Mouse (Mus musculus) retina, postnatal 7 days (tissue): ENCODE results near the gene Rassf3.

Experiments
- DNase-seq: peaks from one replicate; pipeline ENCODE4 v3.0.0-alpha.2; 2012; ENCODE audit warnings: low read depth, low spot score

Rassf3 gene

DNA sequence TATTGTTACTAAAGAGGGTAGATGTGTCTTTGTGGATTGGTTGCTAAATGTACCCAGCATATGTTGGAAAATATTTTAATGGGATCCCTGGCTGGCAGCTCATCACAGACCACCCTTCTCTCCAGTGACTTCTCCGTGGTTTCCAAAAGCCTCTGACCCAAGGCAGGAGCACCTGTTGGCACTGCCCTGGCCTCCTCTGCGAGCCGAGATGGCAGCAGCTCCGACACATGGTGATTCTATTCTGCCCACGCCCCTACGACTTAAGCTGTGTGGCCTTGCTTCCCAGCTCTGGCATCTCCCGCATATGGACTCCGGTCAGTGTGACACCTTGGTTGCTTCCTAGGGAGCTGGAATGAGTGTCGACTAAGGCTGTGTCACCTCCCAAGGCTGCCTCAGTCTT, 73.0 kb downstream of the Rassf3 start:
- DNase-seq: no peak

DNA sequence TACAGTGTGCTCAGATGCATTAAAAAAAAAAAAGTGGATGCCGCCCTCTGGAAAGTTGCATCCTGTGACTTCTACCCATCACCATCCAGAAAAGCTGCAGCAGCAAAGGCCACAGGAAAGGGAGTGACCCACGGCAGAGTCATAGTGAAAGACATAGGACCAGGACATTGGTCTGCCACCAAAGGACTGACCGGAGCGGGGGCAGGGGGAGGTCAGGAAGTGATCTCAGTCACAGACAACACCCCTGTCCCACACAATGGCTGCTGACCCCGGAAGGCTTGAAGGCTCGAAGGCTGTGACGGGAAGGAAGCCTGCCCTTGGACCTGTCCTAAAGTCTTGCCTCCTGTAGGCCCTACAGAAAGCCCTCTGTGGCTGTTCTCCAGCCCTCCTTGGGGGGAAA, 75.1 kb downstream of the Rassf3 start:
- DNase-seq: no peak

DNA sequence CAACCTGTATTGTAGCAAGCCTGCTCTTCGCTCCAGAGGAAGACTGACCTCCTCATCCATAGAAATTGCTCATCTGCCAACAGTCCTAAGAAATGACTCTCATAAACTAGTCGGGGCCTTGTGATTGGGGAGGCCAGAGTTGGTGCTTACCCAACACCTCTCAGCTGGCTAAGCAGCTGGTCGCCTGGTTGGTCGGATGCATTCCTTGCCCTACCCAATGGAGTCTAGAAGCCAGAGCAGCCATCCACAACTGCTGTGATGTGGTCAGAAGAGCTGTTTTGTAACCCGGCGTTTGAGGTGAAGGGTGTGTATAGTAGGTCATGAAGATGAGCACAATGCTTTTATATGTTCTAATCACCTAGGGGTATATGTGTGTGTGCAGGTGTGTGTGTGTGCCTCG, 77.5 kb downstream of the Rassf3 start:
- DNase-seq: no peak

DNA sequence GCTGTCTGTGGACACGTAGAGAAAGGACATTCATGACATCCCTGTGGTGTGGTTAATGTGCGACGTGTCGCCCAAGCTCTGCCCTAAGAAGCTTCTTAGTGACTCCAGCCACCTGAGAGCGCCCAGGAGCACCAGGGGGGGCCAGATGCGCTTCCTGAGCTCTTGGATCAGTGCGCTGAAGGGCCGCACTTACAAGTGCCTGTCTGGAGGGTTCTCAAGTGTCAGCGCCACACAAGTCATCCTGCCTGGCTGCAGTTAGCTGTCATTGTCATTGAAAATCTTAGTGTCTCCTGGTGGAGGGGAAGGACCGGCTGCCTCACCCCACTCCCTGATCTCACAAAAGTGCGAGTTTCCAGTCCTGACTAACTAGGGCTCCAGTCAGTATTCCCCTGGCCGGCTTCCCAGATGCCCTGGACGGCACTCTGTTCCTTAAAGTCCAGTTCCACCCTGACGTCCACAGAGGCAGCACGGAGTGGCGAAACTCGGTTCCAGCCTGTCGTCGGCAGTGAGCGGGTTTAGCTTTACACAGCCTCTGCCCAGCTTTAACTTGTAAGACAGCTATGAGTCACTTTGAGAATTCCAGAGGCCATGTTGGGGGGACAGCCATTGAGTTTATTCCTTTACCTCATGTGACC, 80.5 kb downstream of the Rassf3 start:
- no peak for DNase-seq

DNA sequence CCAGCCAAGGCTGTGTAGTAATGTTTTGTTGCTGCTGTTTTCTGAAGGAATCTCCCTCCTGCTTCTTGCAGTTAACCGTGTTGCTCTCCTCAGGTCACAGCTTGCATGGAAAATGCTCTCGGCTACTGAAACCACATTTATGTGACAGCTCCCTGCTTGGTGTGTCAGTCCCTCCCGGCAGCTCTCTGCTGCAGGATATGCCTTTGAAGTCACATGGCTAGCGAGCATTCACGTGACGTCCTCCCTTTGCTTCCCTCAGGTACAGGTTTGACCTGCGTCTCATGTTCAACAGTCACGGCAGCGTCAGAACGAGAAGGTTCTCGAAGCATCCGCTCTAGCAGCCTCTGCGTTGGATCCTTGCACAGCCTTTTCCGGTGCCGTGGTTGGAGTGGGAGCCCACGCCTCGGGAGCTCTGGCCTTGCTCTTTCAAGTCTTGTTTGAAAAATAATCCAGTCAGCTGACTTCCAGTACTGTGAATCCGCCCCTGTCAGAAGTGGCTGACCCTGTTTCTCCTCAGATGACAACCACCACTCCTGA, 81.3 kb downstream of the Rassf3 start:
- no peak for DNase-seq

DNA sequence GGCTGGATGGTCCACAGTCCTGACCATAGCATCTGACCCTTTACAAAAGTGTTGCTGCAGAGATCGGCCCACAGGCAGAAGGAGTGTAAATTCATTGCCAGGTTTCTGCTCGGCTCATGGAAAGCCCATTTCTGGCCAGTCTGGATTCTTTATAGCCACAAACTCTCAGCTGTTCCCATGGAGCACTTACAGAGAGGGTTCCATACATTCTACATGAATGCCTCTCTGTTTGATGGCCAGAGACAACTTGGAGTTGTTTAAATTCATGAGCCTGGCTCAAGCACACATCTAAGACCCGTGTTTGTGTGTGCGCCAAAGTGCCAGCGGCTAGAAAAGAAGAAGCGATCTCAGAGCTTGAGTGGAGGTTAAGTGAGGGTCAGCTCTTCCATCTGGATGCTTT, 81.9 kb downstream of the Rassf3 start:
- DNase-seq: no peak

DNA sequence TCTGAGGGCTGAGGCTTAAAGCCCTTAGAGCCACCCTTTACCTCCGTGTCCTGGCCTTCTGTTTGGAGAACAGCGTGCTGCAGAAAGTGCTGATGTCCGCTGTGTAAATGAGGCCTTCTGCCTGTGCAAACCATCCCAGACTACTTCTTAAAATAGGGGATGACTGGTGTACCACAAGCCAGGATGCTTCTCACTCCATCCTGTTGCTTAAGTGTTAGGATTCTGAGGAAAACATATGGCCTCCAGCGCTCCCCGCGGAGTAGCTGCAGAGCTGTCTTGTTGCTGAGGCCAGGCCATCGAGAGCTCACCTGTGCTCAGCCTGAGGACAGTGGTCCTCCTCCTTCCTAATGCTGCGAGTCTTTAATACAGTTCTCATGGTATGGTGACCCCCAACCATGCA, 84.2 kb downstream of the Rassf3 start:
- DNase-seq: no peak

DNA sequence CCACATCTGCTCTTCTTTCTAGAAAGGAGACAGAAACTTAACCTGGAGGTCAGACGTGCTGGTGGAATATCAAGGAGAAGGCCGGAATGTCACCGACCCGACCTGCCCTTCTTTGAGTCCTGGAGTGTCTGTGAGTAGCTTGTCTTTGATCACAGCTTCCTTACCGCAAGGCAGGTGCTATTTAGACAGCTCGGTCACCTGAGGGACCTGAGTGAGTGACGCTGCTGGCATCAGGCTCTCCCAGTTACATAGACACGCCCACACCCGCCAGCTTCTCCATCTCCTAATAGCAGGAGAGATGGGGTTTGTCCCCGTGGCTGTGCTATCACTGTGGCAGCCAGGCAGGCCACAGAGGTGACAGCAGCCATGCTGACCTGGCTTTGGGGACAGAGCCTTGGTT, 85.5 kb downstream of the Rassf3 start:
- no peak for DNase-seq

DNA sequence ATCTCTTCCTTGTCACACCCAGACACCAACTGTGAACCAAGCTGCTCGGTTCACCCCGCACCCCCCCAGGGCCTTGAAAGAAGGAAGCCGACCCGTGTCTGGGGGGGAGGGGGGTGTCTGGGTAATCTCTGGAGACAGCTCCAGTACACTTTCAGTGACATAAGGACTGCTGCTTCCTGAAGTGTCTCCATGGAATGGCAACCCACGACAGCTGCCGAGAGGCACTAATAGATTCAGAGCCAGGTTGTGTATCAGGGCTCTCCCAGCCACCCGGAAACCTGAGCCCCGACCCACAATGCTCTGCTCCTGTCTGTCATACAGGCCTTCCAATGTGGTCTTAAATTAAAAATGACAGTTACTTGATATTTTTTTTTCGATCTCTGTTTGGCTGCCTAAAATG, 89.8 kb downstream of the Rassf3 start:
- no peak for DNase-seq

DNA sequence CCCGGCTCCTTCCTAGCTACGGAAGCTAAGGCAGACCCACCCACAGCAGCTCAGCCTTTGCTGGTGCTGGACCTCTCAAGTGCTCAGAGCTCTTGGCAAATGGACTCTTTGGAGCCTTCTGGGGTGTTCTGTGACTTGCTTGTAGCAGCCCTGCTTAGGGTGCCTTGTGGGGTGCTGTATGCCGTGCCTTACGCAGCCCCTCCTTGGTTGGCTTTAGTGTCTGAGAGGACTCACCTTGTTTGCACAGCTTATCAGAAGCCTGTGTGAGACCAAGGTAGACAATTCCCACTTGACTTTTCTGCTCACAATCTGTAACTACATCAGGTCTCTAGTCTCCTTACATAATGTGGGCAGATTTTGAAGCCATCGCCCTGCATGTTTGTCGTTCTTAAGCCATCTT, 90.5 kb downstream of the Rassf3 start:
- no peak for DNase-seq

DNA sequence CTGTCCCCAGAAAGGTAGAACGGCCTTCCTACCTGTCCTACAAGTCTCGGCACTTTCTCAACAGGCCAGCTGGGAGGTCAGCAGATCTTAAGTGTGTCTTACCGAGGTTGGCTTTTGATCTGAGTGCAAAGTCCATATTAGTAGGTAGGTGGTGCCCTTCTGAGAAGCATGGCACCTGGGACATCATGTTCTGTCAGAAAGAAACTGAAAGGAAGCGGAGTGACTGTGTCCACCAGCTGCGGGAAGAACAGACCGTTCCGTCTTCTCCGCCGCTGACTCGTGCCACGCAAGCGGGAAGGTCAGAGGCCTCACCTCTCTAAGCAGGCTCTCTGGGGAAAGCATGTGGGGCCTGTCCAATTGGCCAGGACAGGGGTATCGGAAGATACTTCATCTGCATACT, 91.4 kb downstream of the Rassf3 start:
- DNase-seq: no peak

DNA sequence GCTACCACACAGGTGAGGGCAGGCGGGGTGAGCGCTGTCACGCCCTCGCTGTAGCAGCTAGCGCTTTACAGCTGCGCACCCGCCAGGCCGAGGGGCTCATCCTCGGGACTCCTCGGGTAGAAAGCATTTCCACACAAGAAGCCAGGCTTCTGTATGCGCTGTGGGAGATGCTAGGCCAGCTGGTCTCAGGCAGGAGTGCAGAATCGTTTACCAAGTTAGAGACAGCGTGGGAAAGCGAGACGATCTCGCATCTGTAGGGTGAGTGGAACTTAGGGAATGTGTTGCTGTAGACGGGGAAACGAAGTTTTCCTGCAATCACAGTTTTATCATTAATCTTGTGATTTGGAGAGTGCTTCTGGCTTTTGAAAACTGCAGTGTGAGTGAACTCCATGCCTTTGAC, 94.9 kb downstream of the Rassf3 start:
- no peak for DNase-seq

DNA sequence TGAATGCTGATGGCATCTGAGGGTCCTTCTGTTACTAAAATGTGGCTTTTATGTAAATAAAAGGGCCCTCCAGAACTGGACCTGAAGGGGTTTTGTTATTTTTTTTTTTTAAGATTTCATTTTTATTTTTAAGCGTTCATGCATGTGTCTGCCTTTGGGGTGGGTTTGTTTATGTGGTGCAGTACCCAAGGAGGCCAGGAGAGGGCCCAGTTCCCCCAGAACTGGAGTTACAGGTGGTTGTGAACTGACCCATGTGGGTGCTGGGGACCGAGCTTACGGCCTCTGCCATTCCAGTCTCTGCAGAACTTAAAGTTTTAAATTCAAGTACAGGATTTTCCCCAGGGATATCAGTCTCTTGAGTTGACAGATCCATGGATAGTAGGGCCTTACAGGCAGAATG, 96.8 kb downstream of the Rassf3 start:
- no peak for DNase-seq

DNA sequence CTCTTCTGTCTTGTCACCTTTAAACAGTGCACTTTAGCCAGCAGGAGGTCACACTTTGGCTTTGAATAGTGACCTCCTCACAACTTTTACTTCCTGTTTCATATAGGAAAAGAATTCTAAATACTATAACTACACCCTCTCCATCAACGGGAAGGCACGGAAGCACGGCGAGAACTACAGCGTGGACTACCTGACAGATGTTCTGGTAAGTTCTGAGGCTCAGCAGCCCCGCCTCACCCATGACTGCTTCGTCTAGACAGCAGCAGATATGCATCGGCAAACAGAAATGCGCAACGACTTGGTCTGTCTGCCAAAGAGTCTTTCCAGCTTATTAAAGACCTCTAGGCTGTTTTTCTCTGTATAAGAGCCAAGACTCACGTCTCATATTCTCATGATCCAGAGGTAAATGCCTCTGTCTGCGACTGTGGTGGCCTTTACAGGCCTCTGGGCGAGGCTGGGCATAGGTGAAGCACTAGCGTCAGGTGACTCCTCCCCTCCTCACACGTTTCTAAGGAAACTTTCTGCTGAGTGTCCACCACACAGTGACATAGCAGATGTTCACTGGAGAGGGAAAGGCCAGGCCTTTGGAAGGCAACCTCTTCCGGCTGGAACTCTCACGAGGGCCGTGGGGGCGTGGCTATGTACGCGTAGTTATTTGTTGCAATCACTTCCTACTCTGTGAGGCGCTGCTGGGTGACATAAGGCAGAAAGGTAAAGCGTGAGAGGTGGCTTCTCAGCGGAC, 99.4 kb downstream of the Rassf3 start:
- DNase-seq: no peak

DNA sequence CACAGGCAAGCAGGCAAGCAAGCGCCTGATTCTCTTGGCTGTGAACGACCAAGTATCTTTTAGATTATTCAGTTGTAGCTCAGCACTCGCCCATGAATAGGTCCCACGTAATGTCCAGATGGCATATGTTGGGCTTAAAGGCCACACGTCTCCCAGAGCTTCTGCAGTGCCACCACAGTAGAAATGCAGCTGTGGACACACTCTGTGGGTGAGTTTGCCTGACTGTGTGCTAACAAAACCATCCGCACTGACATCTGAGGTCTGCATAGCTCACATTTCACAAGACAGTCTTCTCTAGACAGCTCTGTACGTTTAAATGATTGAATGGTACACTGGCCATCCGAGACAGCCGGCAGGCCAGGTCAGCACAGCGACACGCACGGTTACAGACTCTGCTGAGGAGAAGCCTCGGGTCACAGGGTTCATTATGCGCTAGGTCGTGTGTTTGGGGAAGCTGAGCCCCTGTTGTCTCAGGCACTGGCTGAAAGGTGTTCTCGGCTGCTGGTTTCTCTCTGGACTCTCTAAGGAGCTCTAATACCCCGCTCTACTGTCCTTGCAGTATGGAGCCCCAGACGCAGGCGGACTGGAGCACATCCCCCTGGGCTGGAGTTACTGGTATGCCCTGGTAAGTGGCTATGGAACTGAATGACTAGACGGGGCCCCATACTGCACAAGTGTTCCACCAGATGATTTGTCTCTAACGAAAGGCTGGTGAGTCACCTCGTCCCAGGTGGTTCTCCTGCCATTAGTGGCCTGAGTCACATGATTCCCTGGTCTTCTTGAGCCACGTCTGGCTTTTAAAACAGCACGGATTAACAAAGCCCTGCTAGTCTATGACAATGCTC, 100.3 kb downstream of the Rassf3 start:
- no peak for DNase-seq

DNA sequence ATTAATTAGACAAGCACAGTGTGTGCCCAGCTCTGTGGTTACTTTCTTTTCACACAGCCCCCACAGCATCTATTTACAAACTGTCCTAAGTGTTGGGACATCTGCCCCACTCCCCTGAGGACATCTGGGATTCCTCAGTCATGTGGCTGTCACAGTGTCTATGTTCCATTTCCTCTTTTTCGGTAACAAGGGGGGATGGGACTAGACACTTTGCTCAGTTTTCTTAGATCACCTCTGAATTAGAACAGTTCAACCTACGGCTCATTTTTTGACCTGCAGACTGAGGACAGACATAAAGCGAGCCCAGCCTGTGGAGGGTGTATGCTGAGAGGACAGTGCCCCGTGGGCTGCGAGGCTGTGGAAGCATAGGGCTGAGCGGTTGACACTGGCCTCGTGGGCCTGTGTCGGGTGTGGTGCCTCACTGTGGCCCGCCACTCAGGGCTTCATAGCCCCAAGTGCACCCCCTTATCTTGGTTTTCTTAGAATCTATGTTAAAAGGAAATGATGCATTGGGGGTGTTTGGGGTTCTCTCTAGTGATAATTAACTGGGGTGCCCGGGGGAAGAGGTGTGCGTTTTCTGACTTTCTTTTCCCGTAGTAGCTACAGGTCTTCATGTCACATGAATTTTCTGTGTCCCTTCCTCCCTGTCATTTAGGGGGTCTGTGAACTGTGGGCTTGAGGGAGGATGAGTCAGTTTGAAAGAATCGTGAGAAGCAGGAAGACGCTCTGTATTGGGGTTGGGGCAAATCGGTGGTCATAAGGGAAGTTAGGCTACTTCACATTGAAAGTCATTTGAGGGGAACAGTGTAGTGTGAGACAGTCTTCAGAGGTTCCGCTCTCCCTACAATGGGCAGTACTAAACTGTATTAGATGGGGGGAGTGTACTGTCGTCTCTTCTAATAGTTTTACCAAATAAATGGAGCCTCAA, 101.2 kb downstream of the Rassf3 start:
- no peak for DNase-seq

DNA sequence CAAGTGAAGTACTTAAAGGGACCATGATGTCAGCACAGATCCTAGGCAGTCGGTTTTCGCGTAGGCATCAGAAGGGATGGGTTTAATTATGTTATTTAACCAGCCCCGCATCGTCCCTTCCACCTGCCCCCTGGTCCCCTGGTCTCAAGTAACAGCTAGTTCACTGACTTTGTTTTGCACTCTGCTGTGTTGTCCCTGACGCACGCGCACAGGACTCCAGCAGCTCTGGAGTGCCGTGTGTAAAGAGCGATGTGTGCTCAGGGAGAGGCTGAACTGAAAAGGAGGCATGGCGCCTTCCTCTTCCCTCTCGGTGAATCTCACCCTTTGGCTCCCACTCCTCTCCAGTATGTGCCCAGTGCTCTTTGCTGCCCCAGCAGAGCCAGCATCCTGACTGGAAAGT, 102.1 kb downstream of the Rassf3 start:
- DNase-seq: no peak

DNA sequence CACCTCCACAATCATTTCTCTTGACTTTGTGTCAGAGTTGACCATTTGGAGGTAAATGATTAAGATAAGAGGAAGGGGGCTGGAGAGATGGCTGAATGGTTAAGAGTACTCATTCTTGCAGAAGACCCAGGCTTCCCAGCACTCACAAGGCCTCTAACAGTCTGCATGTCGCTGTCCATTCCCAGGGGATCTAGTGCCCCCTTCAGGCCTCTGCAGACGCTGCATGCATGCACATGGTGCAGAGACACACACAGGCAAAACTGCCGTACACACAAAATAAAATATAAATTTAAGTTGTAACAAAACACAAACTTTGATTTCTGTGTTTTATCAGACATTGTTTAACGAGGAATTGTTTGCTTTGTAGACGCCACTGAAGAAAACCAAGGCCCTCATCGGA, 105.4 kb downstream of the Rassf3 start:
- DNase-seq: no peak

DNA sequence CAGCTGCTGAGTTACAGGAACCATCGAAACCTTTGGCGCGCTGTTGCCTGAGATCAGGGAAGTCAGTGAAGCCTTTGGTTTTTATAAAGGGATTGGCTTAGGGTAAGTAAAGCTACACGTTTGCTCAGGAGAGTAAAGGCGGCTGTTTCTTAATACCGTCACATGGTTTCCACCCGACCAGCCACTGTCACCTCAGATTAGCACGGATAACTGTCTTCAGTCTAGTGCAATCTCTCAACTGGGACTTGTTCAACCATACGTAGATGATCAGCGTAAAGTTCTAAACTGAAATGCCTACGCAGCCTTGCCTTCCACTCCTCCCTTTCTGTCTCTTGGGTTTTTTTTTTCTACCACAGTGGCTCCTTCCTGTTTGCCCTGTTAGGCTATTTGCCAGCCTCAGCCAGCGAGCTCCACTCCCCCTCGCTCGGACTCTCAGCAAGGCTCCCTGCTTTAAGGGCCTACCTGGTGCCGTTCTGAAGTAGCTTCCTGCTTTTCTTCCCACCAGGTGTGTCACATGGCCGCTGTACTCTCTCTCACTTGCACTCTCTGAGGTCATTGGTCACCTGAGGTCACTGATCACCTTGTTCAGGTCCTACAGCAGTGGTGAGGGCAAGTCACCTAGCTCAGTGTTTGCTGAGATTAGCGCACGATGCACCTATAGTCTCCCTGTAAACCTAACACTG, 107.2 kb downstream of the Rassf3 start:
- DNase-seq: no peak

DNA sequence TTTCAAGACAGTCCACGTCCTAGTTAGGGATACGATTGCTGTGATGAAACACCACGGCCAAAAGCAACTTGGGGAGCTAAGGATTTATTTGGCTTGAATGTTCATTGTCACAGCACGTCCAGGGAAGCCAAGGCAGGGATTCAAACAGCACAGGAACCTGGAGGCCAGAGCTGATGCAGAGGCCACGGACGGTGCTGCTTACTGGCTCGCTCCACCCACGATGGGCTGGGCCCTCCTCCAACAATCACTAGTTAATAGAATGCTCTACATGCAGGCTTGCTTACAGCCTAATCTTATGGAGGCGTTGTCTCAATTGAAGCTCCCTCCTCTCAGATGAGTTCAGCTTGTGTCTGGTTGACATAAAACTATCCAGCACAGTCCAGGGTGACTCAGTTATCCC, 108.4 kb downstream of the Rassf3 start:
- DNase-seq: no peak

DNA sequence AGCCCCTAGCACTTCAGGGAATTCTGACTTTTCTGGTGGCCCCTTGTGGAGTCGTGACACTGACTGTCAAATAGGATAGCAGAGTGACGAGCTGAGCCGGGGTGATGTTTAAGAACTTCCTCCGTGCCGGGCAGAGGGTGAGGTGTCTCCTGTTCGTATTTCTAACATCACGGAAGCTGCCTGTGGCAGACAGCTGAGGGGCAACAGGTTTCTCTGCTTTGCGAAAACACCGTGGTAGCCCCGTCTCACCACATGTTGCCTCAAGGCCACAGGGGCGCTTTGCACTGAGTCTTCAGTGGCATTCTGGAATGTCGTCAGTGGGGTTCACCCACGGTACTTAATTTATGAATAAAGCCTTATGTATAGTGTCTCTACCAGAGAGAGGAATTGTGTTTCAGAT, 108.9 kb downstream of the Rassf3 start:
- no peak for DNase-seq
